Mouse (Mus musculus) left cerebral cortex, adult 6 months (tissue): ENCODE measurements around the gene Tnrc18. TPM values are rescaled to one million over a fixed set of nuclear protein-coding genes. Genes with fewer than 3 reads are reported as not detected.

Experiments
- long read RNA-seq, 2 experiments: library from polyadenylated mRNA; unstranded; transcript quantifications; one replicate each; pipeline ENCODE4 v2.0.0; 2019 to 2020
- polyA plus RNA-seq: library from polyadenylated mRNA; unstranded; fragments of <200 nt; fragmentation: Nextera tagmentation; gene quantifications from 2 replicates; pipeline ENCODE4 v1.2.3, GENCODE M21; 2021

The Tnrc18 gene
- 2.8 and 9.3 TPM in 2 replicates for polyA plus RNA-seq
- long read RNA-seq, experiment 1, partial matches to known transcripts = 9 of 15 reads
- long read RNA-seq, experiment 1, other reads (novel, unspliced or antisense) = 6 of 15 reads
- long read RNA-seq, experiment 2, partial matches to known transcripts = 5 of 8 reads
- long read RNA-seq, experiment 2, other reads (novel, unspliced or antisense) = 3 of 8 reads

GRCm38 (mm10) chr5:142817524-142818434 is at the start of gene Tnrc18:
Gene Tnrc18 (minus strand): TSS chr5:142817662.

GRCm38 (mm10) chr5:142692248-142692647 is 125.2 kb downstream of the Tnrc18 start, which contains the start of gene Slc29a4:
Gene Slc29a4 (plus strand): TSS chr5:142692512.

Other genes starting within 250 kb of the Tnrc18 start
- gene Mmd2, start 208.9 kb downstream of the Tnrc18 start, polyA plus RNA-seq = 116 and 144 TPM in 2 replicates
- 30.8 and 39.9 TPM in 2 replicates for gene Wipi2, start 190.0 kb downstream of the Tnrc18 start, polyA plus RNA-seq
- gene Slc29a4, start 125.2 kb downstream of the Tnrc18 start, polyA plus RNA-seq = 3.2 and 5.5 TPM in 2 replicates
- gene Fbxl18, start 77.8 kb upstream of the Tnrc18 start, polyA plus RNA-seq = 16.2 and 17.4 TPM in 2 replicates
- gene Actb, start 89.1 kb upstream of the Tnrc18 start, polyA plus RNA-seq = 4,361 and 6,643 TPM in 2 replicates
- 290 and 331 TPM in 2 replicates for gene Fscn1, start 142.7 kb upstream of the Tnrc18 start, polyA plus RNA-seq